10 mouse cellular contexts compared by ENCODE assay signal in the genomic region with DNA sequence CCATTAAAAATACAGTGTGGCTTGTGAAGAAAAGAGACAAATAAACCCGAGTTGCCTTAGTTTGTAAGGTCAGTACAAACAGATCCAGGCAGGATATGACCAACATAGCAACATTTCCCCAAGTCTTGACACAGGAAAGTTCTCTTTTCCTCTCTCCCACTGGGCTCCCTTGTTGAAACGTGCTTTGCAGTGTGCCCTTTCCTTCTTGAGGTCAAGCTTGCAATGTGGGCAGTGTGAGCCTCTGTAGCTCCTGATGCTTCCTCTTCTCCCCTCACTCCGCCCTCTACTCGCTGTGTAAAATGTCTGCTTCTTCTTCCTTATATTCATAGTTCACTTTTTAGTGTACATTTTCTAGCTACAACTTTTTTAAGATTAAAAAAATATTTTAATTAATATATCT. TPM values are rescaled to one million over a fixed set of nuclear protein-coding genes. Genes with fewer than 3 reads are reported as not detected.
DNase-seq lines count a peak whose midpoint lies in the region; ATAC-seq and TF ChIP-seq lines count a peak whose summit lies in the region.
"Had no signal": no experiment of that assay in that cellular context is flagged by ENCODE, and none has a peak within 500 bp of the region (broad histone marks: within the 10 kb centered on the region; RNA-seq: fewer than 3 reads in every experiment).

No protein-coding gene starts in this region.

- H3K9ac ChIP-seq in hindbrain, embryonic 16.5 days (ENCODE audit: low read depth, low read length) = no peak overlapping the region
- H3K9ac ChIP-seq: forebrain, embryonic 15.5 days; stomach, embryonic 15.5 days had no signal

- DNase-seq in embryo, embryonic 10 days (ENCODE audit: low spot score) = peak; percentile 13
- DNase-seq in embryo, embryonic 9.5 days (ENCODE audit: extremely low spot score) = no peak
- peak; percentile 1 for DNase-seq in brain, embryonic 14.5 days (ENCODE audit: low read depth)
- peak; percentile 37 for DNase-seq in kidney, adult 9 months
- peak; percentile 63 for DNase-seq in lung, postnatal 36 days
- no peak for DNase-seq in thymus, postnatal 25 days

- 61% methylated on average over 4 of the region's 4 CpGs for WGBS in hindbrain, embryonic 16.5 days

- no peaks in the 10 kb centered on the region for H3K4me1 ChIP-seq in hindbrain, embryonic 16.5 days (ENCODE audit: control insufficient read depth, insufficient read depth, low read depth, low read length)
- H3K4me1 ChIP-seq: forebrain, embryonic 15.5 days; stomach, embryonic 15.5 days had no signal

- H3K27ac ChIP-seq in hindbrain, embryonic 16.5 days (ENCODE audit: low read depth, low read length) = no peak overlapping the region
- H3K27ac ChIP-seq: forebrain, embryonic 15.5 days; stomach, embryonic 15.5 days had no signal

- TF ChIP-seq CTCF in brain, embryonic 14.5 days (IDR thresholded peaks at IDR 0.05; ENCODE audit: borderline replicate concordance, extremely low read depth, insufficient read depth, insufficient read length) = no peak

- no peaks in the 10 kb centered on the region for H3K9me3 ChIP-seq in hindbrain, embryonic 16.5 days (ENCODE audit: control insufficient read depth, low read length)
- H3K9me3 ChIP-seq: forebrain, embryonic 15.5 days; stomach, embryonic 15.5 days had no signal

- no peaks in the 10 kb centered on the region for H3K27me3 ChIP-seq in hindbrain, embryonic 16.5 days (replicated peaks; ENCODE audit: control insufficient read depth, insufficient read depth, low read length)
- H3K27me3 ChIP-seq: forebrain, embryonic 15.5 days; stomach, embryonic 15.5 days had no signal

- H3K4me2 ChIP-seq in hindbrain, embryonic 16.5 days (ENCODE audit: low read length) = no peak overlapping the region
- H3K4me2 ChIP-seq: forebrain, embryonic 15.5 days; stomach, embryonic 15.5 days had no signal

- H3K4me3 ChIP-seq in hindbrain, embryonic 16.5 days (ENCODE audit: low read length) = no peak overlapping the region
- H3K4me3 ChIP-seq: forebrain, embryonic 15.5 days; stomach, embryonic 15.5 days had no signal

- ATAC-seq in activated CD4-positive, CD25-positive, alpha-beta regulatory T cell, adult 4 months = no peak
- ATAC-seq in hindbrain, embryonic 16.5 days = no peak
- ATAC-seq: forebrain, embryonic 15.5 days had no signal

- no peak for TF ChIP-seq POLR2A in brain, embryonic 14.5 days (IDR thresholded peaks at IDR 0.05; ENCODE audit: borderline replicate concordance, extremely low read depth, insufficient read depth, insufficient read length, poor library complexity, severe bottlenecking)

- H3K36me3 ChIP-seq in hindbrain, embryonic 16.5 days (ENCODE audit: control insufficient read depth, insufficient read depth, low read length) = no peaks in the 10 kb centered on the region
- H3K36me3 ChIP-seq: forebrain, embryonic 15.5 days; stomach, embryonic 15.5 days had no signal

RNA-seq across cellular contexts. Expression of a gene that starts 5.1 kb away (rescaled TPM):
- 0.09 and 0.12 TPM in 2 replicates for polyA plus RNA-seq in brain, embryonic 14.5 days (2012; rRNA removed)
- polyA plus RNA-seq in activated CD4-positive, CD25-positive, alpha-beta regulatory T cell, adult 4 months (2017; shearing (Covaris generic)) = under 1 TPM; 0.17 to 0.62 TPM
- 0.15 TPM in 1 of 2 replicates, not detected in the other for polyA plus RNA-seq in hindbrain, embryonic 16.5 days (2015; fragmentation: Nextera tagmentation; extraction: Ambion mirVana)
- polyA plus RNA-seq: forebrain, embryonic 15.5 days had no signal

Comparison
In these comparisons a context has a peak if more than half of its experiments do, and no peak if none do; other contexts are left out.
1. DNase-seq: peak in embryo, embryonic 10 days (single experiment), brain, embryonic 14.5 days (single experiment), kidney, adult 9 months (single experiment) and lung, postnatal 36 days (single experiment); none in embryo, embryonic 9.5 days (single experiment) and thymus, postnatal 25 days (single experiment).